Mouse (Mus musculus): ENCODE data around the gene Pknox2. TPM values are rescaled to one million over a fixed set of nuclear protein-coding genes. Genes with fewer than 3 reads are reported as not detected.

The Pknox2 gene
- polyA plus RNA-seq, 1 experiment from 2014 or later, result 7.2 TPM

DNA sequence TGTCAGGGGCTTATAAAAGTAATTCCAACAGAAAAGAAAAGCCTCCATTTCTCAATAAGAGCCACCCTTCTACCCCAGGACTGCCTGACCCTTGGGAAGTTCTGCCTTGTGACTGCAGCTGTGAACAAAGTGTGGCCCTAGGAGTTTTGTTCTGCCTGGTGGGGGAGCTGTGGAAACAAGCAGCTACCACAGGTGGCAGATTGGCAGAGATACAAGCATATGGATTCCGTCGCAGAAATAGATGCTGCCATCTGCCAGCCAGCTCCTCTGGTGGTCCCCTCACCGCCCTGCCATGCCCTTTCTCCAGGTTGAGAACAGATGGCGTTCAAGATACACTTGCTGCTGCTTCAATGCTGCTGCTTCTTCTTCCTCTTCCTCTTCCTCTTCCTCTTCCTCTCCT is 288.5 kb downstream of the Pknox2 start:
- Histone ChIP-seq H3K4me3 (ENCODE audit: low read length) (no peak overlapping the region), H3K9ac (ENCODE audit: low read depth, low read length) (no peak overlapping the region), H3K4me1 (ENCODE audit: control insufficient read depth, insufficient read depth, low read length) (no peaks in the 10 kb centered on the region), H3K36me3 (ENCODE audit: control insufficient read depth, insufficient read depth, low read length) (no peaks in the 10 kb centered on the region), H3K27me3 (replicated peaks; ENCODE audit: control insufficient read depth, insufficient read depth, low read length) (no peaks in the 10 kb centered on the region), H3K4me2 (ENCODE audit: low read depth, low read length) (no peak overlapping the region), H3K9me3 (ENCODE audit: control insufficient read depth, low read length) (no peaks in the 10 kb centered on the region), H3K27ac (ENCODE audit: low read length) (no peak overlapping the region)
- 50% methylated on average over 4 of the region's 4 CpGs for WGBS
- ATAC-seq, result no peak

DNA sequence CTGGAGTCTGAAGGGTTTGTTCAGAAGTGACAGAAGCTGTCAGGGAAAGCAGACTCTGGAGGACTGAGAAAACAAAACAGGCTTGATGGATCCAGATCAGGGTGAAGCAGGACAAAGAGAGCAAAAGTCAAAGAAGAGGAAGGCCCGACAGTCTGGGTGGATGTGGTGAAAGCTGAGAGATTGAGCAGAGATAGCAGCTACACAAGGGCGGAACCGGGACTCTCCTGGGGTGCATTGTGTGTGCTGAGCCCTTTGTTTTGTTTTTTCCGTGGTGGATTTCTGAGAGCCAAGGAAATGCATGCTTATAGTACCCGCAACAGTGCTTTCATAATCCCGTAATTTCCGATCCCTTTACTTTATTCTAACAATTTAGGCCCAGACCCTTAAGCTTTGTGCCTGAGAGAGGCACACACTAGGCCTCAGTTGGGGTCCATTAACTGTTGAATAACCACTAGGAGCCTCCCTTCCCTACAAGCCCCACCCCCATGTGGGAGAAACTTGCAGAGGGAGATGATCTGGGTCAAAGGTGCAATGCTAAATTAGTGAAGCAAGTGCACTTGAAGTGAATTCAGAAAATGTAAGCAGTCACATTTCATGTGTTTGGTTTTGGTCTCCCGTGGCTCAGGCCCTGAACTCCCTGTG is 289.6 kb downstream of the Pknox2 start:
- Histone ChIP-seq H3K27me3 (replicated peaks; ENCODE audit: control insufficient read depth, insufficient read depth, low read length) (no peaks in the 10 kb centered on the region), H3K9me3 (ENCODE audit: control insufficient read depth, low read length) (no peaks in the 10 kb centered on the region), H3K27ac (ENCODE audit: low read length) (no peak overlapping the region), H3K9ac (ENCODE audit: low read depth, low read length) (no peak overlapping the region), H3K36me3 (ENCODE audit: control insufficient read depth, insufficient read depth, low read length) (no peaks in the 10 kb centered on the region), H3K4me2 (ENCODE audit: low read depth, low read length) (no peak overlapping the region), H3K4me3 (ENCODE audit: low read length) (no peak overlapping the region), H3K4me1 (ENCODE audit: control insufficient read depth, insufficient read depth, low read length) (no peaks in the 10 kb centered on the region)
- ATAC-seq, result no peak
- WGBS, result 43% methylated on average over 8 of the region's 8 CpGs

GRCm38 (mm10) chr9:36856351-36856750 is 290.9 kb downstream of the Pknox2 start:
- ATAC-seq, result no peak
- Histone ChIP-seq H3K9ac (ENCODE audit: low read depth, low read length) (no peak overlapping the region), H3K4me2 (ENCODE audit: low read depth, low read length) (no peak overlapping the region), H3K4me1 (ENCODE audit: control insufficient read depth, insufficient read depth, low read length) (no peaks in the 10 kb centered on the region), H3K27me3 (replicated peaks; ENCODE audit: control insufficient read depth, insufficient read depth, low read length) (no peaks in the 10 kb centered on the region), H3K4me3 (ENCODE audit: low read length) (no peak overlapping the region), H3K36me3 (ENCODE audit: control insufficient read depth, insufficient read depth, low read length) (no peaks in the 10 kb centered on the region), H3K27ac (ENCODE audit: low read length) (no peak overlapping the region), H3K9me3 (ENCODE audit: control insufficient read depth, low read length) (no peaks in the 10 kb centered on the region)
- 52% methylated on average over 2 of the region's 2 CpGs for WGBS

- no peaks in the 10 kb centered on the region for H3K36me3 ChIP-seq (ENCODE audit: control insufficient read depth, insufficient read depth, low read length)
- H3K4me3 ChIP-seq (ENCODE audit: low read length), result no peak overlapping the region
- H3K27me3 ChIP-seq (replicated peaks; ENCODE audit: control insufficient read depth, insufficient read depth, low read length), result no peaks in the 10 kb centered on the region
- ATAC-seq, result no peak
- no peaks in the 10 kb centered on the region for H3K4me1 ChIP-seq (ENCODE audit: control insufficient read depth, insufficient read depth, low read length)
- H3K9me3 ChIP-seq (ENCODE audit: control insufficient read depth, low read length), result no peaks in the 10 kb centered on the region
- H3K4me2 ChIP-seq (ENCODE audit: low read depth, low read length), result no peak overlapping the region
- 79% methylated on average over 2 of the region's 2 CpGs for WGBS
- no peak overlapping the region for H3K9ac ChIP-seq (ENCODE audit: low read depth, low read length)
- H3K27ac ChIP-seq (ENCODE audit: low read length), result no peak overlapping the region
These were observed 295.0 kb downstream of the Pknox2 start for GRCm38 (mm10) chr9:36852175-36852574.

GRCm38 (mm10) chr9:36850091-36850490 is 297.1 kb downstream of the Pknox2 start:
- Histone ChIP-seq H3K4me1 (ENCODE audit: control insufficient read depth, insufficient read depth, low read length) (no peaks in the 10 kb centered on the region), H3K9me3 (ENCODE audit: control insufficient read depth, low read length) (no peaks in the 10 kb centered on the region), H3K4me3 (ENCODE audit: low read length) (no peak overlapping the region), H3K9ac (ENCODE audit: low read depth, low read length) (no peak overlapping the region), H3K4me2 (ENCODE audit: low read depth, low read length) (no peak overlapping the region), H3K27ac (ENCODE audit: low read length) (no peak overlapping the region), H3K36me3 (ENCODE audit: control insufficient read depth, insufficient read depth, low read length) (no peaks in the 10 kb centered on the region), H3K27me3 (replicated peaks; ENCODE audit: control insufficient read depth, insufficient read depth, low read length) (no peaks in the 10 kb centered on the region)
- WGBS, result 35% methylated on average over 1 of the region's 1 CpGs
- ATAC-seq, result no peak

- no peak overlapping the region for H3K27ac ChIP-seq (ENCODE audit: low read length)
- H3K9me3 ChIP-seq (ENCODE audit: control insufficient read depth, low read length), result no peaks in the 10 kb centered on the region
- H3K4me2 ChIP-seq (ENCODE audit: low read depth, low read length), result no peak overlapping the region
- H3K9ac ChIP-seq (ENCODE audit: low read depth, low read length), result no peak overlapping the region
- WGBS, result 73% methylated on average over 2 of the region's 2 CpGs
- H3K4me3 ChIP-seq (ENCODE audit: low read length), result no peak overlapping the region
- no peaks in the 10 kb centered on the region for H3K4me1 ChIP-seq (ENCODE audit: control insufficient read depth, insufficient read depth, low read length)
- H3K27me3 ChIP-seq (replicated peaks; ENCODE audit: control insufficient read depth, insufficient read depth, low read length), result no peaks in the 10 kb centered on the region
- ATAC-seq, result no peak
- no peaks in the 10 kb centered on the region for H3K36me3 ChIP-seq (ENCODE audit: control insufficient read depth, insufficient read depth, low read length)
These were observed 298.5 kb downstream of the Pknox2 start for GRCm38 (mm10) chr9:36848661-36849060.

DNA sequence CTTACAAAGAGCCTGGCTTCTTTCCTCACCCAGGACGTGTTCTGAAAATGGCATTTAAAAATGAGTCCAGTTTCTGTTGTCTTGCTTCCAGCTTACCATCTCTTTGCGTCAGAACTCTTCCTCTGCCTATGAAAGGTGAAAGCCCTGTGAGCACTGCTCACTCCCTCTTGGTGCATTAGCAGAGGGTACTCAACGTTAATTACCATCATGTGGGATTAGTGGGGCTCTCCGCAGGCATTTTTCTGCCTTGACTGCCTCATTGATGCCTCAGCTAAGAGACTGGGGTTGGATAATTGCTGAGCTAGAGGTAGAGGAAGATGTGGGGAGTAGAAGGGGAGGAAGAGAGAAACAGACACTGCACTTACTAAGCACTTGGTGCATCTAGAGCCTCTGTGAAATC is 300.9 kb downstream of the Pknox2 start:
- no peak overlapping the region for H3K9ac ChIP-seq (ENCODE audit: low read depth, low read length)
- H3K9me3 ChIP-seq (ENCODE audit: control insufficient read depth, low read length), result no peaks in the 10 kb centered on the region
- no peaks in the 10 kb centered on the region for H3K4me1 ChIP-seq (ENCODE audit: control insufficient read depth, insufficient read depth, low read length)
- H3K36me3 ChIP-seq (ENCODE audit: control insufficient read depth, insufficient read depth, low read length), result no peaks in the 10 kb centered on the region
- no peak for ATAC-seq
- H3K4me3 ChIP-seq (ENCODE audit: low read length), result no peak overlapping the region
- H3K27me3 ChIP-seq (replicated peaks; ENCODE audit: control insufficient read depth, insufficient read depth, low read length), result no peaks in the 10 kb centered on the region
- H3K4me2 ChIP-seq (ENCODE audit: low read depth, low read length), result no peak overlapping the region
- WGBS, result 55% methylated on average over 4 of the region's 4 CpGs
- H3K27ac ChIP-seq (ENCODE audit: low read length), result no peak overlapping the region

Other genes with a start within 250 kb of the Pknox2 start
- 7.8 and 9.0 TPM in 2 replicates for gene Tmem218, start 60.8 kb upstream of the Pknox2 start, polyA plus RNA-seq (2015; fragmentation: Nextera tagmentation; extraction: Ambion mirVana)
- 8.9 and 10.8 TPM in 2 replicates for gene Slc37a2, start 108.3 kb upstream of the Pknox2 start, polyA plus RNA-seq (2015; fragmentation: Nextera tagmentation; extraction: Ambion mirVana)
- gene Ccdc15, start 201.0 kb upstream of the Pknox2 start, polyA plus RNA-seq (2015; fragmentation: Nextera tagmentation; extraction: Ambion mirVana), result 3.8 and 4.3 TPM in 2 replicates
- gene Hepacam, start 219.9 kb upstream of the Pknox2 start, polyA plus RNA-seq (2015; fragmentation: Nextera tagmentation; extraction: Ambion mirVana), result 0.05 and 0.09 TPM in 2 replicates